Mouse (Mus musculus) embryo, embryonic 11.5 days (tissue): ENCODE measurements at regions not wholly inside any gene's neighbourhood (a gene's known extent, or its start where the extent isn't known, plus 50 kb on each side); places are given as distances from the start of the nearest gene placed in this dataset.

Experiments
- DNase-seq: peaks from one replicate; pipeline ENCODE4 v3.0.0-alpha.2; 2012; ENCODE audit warnings: low read depth, low spot score

- DNase-seq = no peak
Observed at GRCm38 (mm10) chr10:14231464-14231863, 265.6 kb downstream of the Hivep2 start.

- no peak for DNase-seq
Observed at GRCm38 (mm10) chr10:14217284-14217683, 251.4 kb downstream of the Hivep2 start.

GRCm38 (mm10) chr10:14216191-14216992, 250.5 kb downstream of the Hivep2 start:
- no peak for DNase-seq

- no peak for DNase-seq
Observed at GRCm38 (mm10) chr10:14215512-14215911, 249.6 kb downstream of the Hivep2 start.

- DNase-seq = no peak
Observed at GRCm38 (mm10) chr10:14213536-14213935, 247.7 kb downstream of the Hivep2 start.

- no peak for DNase-seq
Observed at GRCm38 (mm10) chr10:14211926-14212325, 246.1 kb downstream of the Hivep2 start.

- no peak for DNase-seq
Observed at GRCm38 (mm10) chr10:14211481-14211880, 245.6 kb downstream of the Hivep2 start.

GRCm38 (mm10) chr10:14210445-14210844, 244.6 kb downstream of the Hivep2 start:
- no peak for DNase-seq

GRCm38 (mm10) chr10:14210045-14210444, 244.2 kb downstream of the Hivep2 start:
- DNase-seq = no peak

GRCm38 (mm10) chr10:14208206-14208605, 242.3 kb downstream of the Hivep2 start:
- DNase-seq = no peak

- no peak for DNase-seq
Observed at GRCm38 (mm10) chr10:14207616-14208015, 241.7 kb downstream of the Hivep2 start.

- DNase-seq = no peak
Observed at GRCm38 (mm10) chr10:14207051-14207570, 241.2 kb downstream of the Hivep2 start.
